Mouse (Mus musculus) kidney, postnatal 36 days (tissue): Measurements from ENCODE around the gene Tmem132e.

Experiments
- DNase-seq, 2 experiments: peaks; one replicate each; pipeline ENCODE4 v3.0.0; 2021 to 2022; ENCODE audit warnings: mixed read lengths in 2 of 2

Gene Tmem132e

DNA sequence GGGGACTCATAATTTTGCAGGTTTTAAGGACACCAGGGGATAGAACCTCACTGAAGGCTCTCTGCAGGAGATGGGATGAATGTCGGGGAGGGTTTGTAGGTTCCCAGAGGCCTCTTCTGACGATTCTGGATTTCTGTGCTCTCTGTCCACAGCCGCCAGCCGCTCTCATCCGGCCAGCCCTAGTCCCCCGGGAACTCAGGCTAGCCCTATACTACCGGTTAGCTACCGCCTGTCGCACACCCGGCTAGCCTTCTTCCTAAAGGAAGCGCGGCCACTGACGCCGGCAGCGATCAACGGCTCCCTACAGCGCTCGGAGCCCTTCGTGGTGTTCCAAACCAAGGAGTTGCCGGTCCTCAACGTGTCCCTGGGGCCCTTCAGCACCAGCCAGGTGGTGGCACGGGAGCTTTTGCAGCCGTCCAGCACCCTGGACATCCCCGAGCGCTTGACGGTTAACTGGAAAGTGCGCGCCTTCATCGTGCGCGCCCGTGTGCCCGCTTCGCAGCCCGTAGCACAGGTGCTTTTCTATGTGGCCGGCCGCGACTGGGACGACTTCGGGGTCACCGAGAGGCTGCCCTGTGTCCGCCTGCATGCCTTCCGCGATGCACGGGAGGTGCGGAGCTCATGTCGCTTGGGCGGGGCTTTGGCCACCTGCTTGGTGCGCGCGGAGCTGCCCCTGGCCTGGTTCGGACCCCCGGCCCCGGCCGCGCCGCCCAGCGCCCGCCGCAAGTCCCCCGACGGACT is 45.6 kb downstream of the Tmem132e start:
- no peak for DNase-seq

DNA sequence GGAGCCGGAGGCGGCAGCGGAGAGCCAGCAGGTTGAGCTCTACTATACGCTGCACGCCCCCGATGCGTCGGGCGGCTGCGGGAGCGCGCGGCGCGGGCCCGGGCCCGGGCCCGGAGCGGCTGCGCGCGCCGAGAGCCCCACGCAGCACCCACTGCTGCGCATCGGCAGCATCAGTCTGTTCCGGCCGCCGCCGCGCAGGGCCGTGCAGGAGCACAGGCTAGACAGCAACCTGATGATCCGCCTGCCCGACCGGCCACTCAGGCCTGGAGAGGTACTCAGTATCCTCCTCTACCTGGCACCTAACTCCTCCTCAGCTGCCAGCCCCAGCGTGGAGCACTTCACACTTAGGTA is 46.1 kb downstream of the Tmem132e start:
- DNase-seq, result no peak

DNA sequence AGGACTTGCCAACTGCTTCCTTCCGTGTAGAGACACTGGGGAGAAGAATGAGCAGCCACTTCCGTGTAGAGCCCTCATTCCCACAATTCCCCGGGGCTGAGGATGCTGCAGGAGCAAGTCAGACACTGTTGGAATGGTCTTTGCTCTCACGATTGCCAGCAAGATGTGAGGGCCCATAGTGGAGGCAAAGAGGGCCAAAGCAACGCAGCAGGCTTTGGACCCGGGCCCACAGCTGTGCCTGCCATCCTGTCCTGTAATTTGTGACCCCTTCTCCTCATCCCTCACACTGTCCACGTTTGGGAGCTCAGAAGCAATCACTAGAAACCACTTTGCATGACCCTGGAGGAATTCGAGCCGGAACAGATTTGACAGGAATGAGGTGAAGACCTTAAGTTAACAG is 59.8 kb downstream of the Tmem132e start:
- no peak for DNase-seq

GRCm38 (mm10) chr11:82452516-82452915 is 63.8 kb downstream of the Tmem132e start:
- DNase-seq, result no peak

DNA sequence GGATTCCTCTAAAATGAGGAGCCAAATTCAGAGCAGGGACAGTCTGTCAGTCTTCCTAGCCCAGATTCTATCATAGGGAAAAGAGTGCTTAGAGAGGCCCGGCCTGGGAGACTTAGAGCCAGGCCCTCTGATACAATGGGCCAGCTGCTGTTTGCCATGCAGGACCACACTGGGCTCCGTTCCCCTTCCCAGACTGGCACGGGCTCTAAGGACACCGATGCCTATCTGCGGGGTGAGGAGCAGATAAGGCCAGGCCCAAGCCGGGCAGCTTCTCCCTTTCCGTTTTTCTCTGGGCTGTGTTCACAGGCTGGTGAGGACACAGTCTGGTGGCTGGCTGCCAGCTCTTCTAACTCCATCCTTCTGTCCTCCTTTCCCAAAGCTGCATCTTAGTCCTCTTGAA is 64.5 kb downstream of the Tmem132e start:
- no peak for DNase-seq

DNA sequence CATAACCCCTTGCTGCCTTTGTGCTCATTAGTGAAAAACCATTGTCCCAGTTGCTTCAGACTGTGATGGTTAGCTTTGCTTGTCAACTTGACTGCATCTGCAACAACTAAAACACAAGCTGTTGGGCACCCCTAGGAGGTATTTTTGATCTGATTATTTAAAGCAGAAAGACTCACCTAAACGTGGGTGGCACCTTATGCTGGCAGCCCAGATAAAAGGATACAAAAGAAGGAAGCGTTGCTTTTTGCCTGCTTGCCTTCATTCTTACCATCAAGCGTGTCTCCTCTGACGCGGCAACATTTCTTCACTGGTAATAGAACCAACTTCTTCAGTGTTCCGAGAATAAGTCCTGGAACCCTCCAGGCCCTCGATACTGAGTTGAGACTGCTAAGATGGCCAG is 72.6 kb downstream of the Tmem132e start:
- no peak for DNase-seq

DNA sequence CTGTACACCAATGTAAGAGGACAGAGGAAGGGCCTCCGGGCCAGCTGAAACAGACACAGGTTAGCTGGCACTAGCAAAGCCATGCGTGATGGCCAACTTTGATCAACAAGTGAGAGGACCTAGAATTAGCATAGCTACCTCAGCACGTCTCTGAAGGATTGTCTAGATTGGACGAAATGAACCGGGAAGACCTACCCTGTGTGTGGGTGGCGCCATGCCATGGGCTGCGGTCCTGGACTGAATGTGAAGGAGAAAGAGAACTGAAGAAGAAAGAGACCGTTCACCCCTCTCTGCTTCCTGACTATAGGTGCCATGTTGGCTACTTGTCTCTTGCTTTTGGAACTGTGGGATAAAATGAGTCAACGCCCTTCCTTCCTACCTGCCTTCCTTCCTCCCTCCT is 76.8 kb downstream of the Tmem132e start:
- DNase-seq, result no peak

DNA sequence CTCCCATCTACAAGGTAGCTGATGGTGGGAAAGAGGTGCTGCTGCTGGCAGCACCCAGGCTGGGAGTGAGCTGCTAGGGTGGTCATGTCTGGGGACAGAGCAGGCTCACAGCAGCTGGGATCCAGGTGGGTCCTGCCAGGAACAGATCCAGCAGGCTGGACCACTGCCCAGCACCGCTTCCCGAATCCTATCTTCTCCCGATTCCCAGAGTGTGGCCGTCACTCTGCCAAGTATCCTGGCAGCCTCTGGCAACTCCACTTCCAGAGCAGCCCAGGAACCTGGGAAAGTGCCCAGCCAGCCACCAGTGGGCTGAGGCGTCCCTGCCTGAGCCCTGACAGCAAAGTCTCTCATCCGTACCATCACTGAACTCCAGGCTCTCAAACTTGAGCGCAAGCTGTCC is 78.5 kb downstream of the Tmem132e start:
- no peak for DNase-seq

DNA sequence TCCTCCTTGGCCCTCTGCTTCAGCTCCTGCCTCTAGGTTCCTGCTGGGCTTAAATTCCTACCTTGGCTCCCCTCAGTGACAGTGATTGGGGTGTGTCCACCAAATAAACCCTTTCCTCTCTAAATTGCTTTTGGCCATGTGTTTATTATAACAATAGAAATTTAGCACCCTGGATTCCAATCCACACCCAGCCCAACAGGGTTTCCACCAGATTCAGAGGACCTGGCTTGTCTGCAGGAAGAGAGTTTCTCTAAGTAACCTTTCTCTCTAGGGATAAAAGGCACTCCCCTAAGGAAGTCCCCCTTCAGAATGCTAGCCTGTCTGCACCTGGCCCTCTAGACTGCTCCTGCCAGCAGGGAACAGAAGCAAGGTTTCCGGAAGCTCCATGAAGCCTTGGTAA is 82.4 kb downstream of the Tmem132e start:
- DNase-seq, result no peak

GRCm38 (mm10) chr11:82473137-82473621 is 84.5 kb downstream of the Tmem132e start:
- no peak for DNase-seq

DNA sequence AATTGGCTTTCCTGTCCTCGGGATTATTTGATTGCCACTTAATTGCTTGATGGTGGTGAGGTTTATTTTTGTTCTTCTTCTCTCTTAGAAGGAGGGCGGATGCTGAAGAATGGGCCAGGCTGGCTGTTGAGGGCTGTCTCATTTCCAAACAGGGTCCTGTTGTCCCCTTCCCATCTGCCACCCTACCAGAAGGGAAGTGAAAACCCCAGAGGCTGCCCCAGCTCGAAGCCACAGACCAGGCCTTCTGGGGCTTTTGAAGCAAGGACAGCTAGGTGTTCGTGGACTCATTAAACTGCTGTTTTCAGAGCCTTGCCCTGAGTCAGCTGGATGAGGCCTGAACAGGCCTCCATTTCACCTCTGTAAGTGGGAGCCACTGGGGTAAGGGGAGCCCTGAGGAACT is 87.4 kb downstream of the Tmem132e start:
- DNase-seq, result no peak

DNA sequence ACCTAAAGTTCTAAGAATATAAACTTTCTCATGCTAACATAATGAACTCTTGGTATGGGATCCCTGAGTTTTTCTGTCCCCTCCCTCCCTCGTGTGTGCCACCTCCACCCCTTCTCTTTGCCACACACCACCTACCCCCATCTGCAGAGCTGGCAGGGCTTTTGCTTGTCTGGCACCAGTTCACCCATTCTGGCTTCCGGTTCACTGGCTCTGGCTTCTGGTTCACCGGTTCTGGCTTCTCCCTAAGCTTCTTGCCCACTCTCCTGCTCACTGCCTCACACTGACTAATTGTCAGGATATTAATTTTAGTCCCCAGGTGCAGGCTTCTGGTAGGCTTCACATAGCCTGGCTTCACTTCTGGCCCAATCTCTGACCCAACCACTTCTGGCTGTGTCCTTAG is 88.7 kb downstream of the Tmem132e start:
- DNase-seq, result no peak

GRCm38 (mm10) chr11:82480941-82481340 is 92.2 kb downstream of the Tmem132e start:
- peak in 1 of 2 experiments; percentile 2 for DNase-seq

- DNase-seq, result no peak
Measured at GRCm38 (mm10) chr11:82487359-82488086, 98.8 kb downstream of the Tmem132e start.

- no peak for DNase-seq
Measured at GRCm38 (mm10) chr11:82490896-82491295, 102.2 kb downstream of the Tmem132e start.
